Mouse (Mus musculus): ENCODE results near the gene Sez6l2. TPM values are rescaled to one million over a fixed set of nuclear protein-coding genes. Genes with fewer than 3 reads are reported as not detected.

The Sez6l2 gene
- polyA plus RNA-seq, 1 experiment = 129 TPM

GRCm38 (mm10) chr7:127018416-127019305 lies 68.3 kb downstream of the Sez6l2 start:
- TF ChIP-seq CTCF (IDR thresholded peaks at IDR 0.05; ENCODE audit: borderline replicate concordance, extremely low read depth, insufficient read depth, insufficient read length) (no peak), POLR2A (IDR thresholded peaks at IDR 0.05; ENCODE audit: borderline replicate concordance, extremely low read depth, insufficient read depth, insufficient read length, poor library complexity, severe bottlenecking) (no peak)
- no peak for DNase-seq (ENCODE audit: low read depth)

GRCm38 (mm10) chr7:127019306-127019960 lies 69.1 kb downstream of the Sez6l2 start:
- DNase-seq (ENCODE audit: low read depth) = no peak
- no peak for TF ChIP-seq CTCF (IDR thresholded peaks at IDR 0.05; ENCODE audit: borderline replicate concordance, extremely low read depth, insufficient read depth, insufficient read length)
- TF ChIP-seq POLR2A (IDR thresholded peaks at IDR 0.05; ENCODE audit: borderline replicate concordance, extremely low read depth, insufficient read depth, insufficient read length, poor library complexity, severe bottlenecking) = no peak

GRCm38 (mm10) chr7:127020031-127020430 lies 69.7 kb downstream of the Sez6l2 start:
- no peak for DNase-seq (ENCODE audit: low read depth)
- TF ChIP-seq CTCF (IDR thresholded peaks at IDR 0.05; ENCODE audit: borderline replicate concordance, extremely low read depth, insufficient read depth, insufficient read length) = no peak
- TF ChIP-seq POLR2A (IDR thresholded peaks at IDR 0.05; ENCODE audit: borderline replicate concordance, extremely low read depth, insufficient read depth, insufficient read length, poor library complexity, severe bottlenecking) = no peak

Other genes with a start within 250 kb of the Sez6l2 start
- 93.3 and 122 TPM in 2 replicates for gene Coro1a, start 242.8 kb upstream of the Sez6l2 start, polyA plus RNA-seq (2012; rRNA removed)
- gene Mapk3, start 191.0 kb upstream of the Sez6l2 start, polyA plus RNA-seq (2012; rRNA removed) = 224 and 233 TPM in 2 replicates
- 9.2 and 14.6 TPM in 2 replicates for gene Gdpd3, start 184.2 kb upstream of the Sez6l2 start, polyA plus RNA-seq (2012; rRNA removed)
- 181 and 258 TPM in 2 replicates for gene Ypel3, start 173.6 kb upstream of the Sez6l2 start, polyA plus RNA-seq (2012; rRNA removed)
- gene Tbx6, start 169.1 kb upstream of the Sez6l2 start, polyA plus RNA-seq (2012; rRNA removed) = 1.6 and 2.3 TPM in 2 replicates
- 219 and 232 TPM in 2 replicates for gene Ppp4c, start 158.1 kb upstream of the Sez6l2 start, polyA plus RNA-seq (2012; rRNA removed)
- gene Fam57b, start 152.9 kb upstream of the Sez6l2 start, polyA plus RNA-seq (2012; rRNA removed) = 199 and 224 TPM in 2 replicates
- gene 4930451I11Rik, start 118.9 kb upstream of the Sez6l2 start, polyA plus RNA-seq (2012; rRNA removed) = not detected in 2 replicates
- 11.8 and 13.2 TPM in 2 replicates for gene Doc2a, start 103.1 kb upstream of the Sez6l2 start, polyA plus RNA-seq (2012; rRNA removed)
- gene Hirip3, start 88.6 kb upstream of the Sez6l2 start, polyA plus RNA-seq (2012; rRNA removed) = 48.6 and 65.1 TPM in 2 replicates
- 86.9 and 99.3 TPM in 2 replicates for gene Ino80e, start 88.2 kb upstream of the Sez6l2 start, polyA plus RNA-seq (2012; rRNA removed)
- gene Taok2, start 65.9 kb upstream of the Sez6l2 start, polyA plus RNA-seq (2012; rRNA removed) = 101 and 131 TPM in 2 replicates
- 28.3 and 36.8 TPM in 2 replicates for gene Tmem219, start 27.6 kb upstream of the Sez6l2 start, polyA plus RNA-seq (2012; rRNA removed)
- gene Kctd13, start 21.7 kb upstream of the Sez6l2 start, polyA plus RNA-seq (2012; rRNA removed) = 91.1 and 108 TPM in 2 replicates
- gene Asphd1, start 981 bp upstream of the Sez6l2 start, polyA plus RNA-seq (2012; rRNA removed) = 21.0 and 21.2 TPM in 2 replicates
- 153 and 166 TPM in 2 replicates for gene Cdipt, start 25.4 kb downstream of the Sez6l2 start, polyA plus RNA-seq (2012; rRNA removed)
- 0.59 and 1.0 TPM in 2 replicates for gene Cdiptos, start 25.5 kb downstream of the Sez6l2 start, polyA plus RNA-seq (2012; rRNA removed)
- 3.5 and 4.3 TPM in 2 replicates for gene Mvp, start 64.1 kb downstream of the Sez6l2 start, polyA plus RNA-seq (2012; rRNA removed)
- gene Pagr1b, start 65.9 kb downstream of the Sez6l2 start, polyA plus RNA-seq (2012; rRNA removed) = 1.0 and 1.2 TPM in 2 replicates
- gene Pagr1a, start 66.8 kb downstream of the Sez6l2 start, polyA plus RNA-seq (2012; rRNA removed) = 13.0 and 24.4 TPM in 2 replicates
- gene Gm42742, start 70.5 kb downstream of the Sez6l2 start, polyA plus RNA-seq (2012; rRNA removed) = 77.9 and 87.6 TPM in 2 replicates
- 71.4 and 81.2 TPM in 2 replicates for gene Prrt2, start 70.6 kb downstream of the Sez6l2 start, polyA plus RNA-seq (2012; rRNA removed)
- gene Maz, start 76.5 kb downstream of the Sez6l2 start, polyA plus RNA-seq (2012; rRNA removed) = 350 and 352 TPM in 2 replicates
- gene Kif22, start 91.9 kb downstream of the Sez6l2 start, polyA plus RNA-seq (2012; rRNA removed) = 25.5 and 42.0 TPM in 2 replicates
- 0.21 TPM in 1 of 2 replicates, not detected in the other for gene Zg16, start 136.8 kb downstream of the Sez6l2 start, polyA plus RNA-seq (2012; rRNA removed)
- gene AI467606, start 140.8 kb downstream of the Sez6l2 start, polyA plus RNA-seq (2012; rRNA removed) = 1.5 and 2.1 TPM in 2 replicates
- gene Qprt, start 171.7 kb downstream of the Sez6l2 start, polyA plus RNA-seq (2012; rRNA removed) = 0.75 and 0.76 TPM in 2 replicates
- 0.09 and 0.10 TPM in 2 replicates for gene Spn, start 187.3 kb downstream of the Sez6l2 start, polyA plus RNA-seq (2012; rRNA removed)
- gene Cd2bp2, start 245.5 kb downstream of the Sez6l2 start, polyA plus RNA-seq (2012; rRNA removed) = 108 and 117 TPM in 2 replicates

Measured in brain, embryonic 14.5 days (tissue).